Mouse (Mus musculus) megakaryocyte, embryonic 14.5 days (primary cell): ENCODE data around the gene Onecut3.

ENCODE experiments used
- FLI1 ChIP-seq: IDR thresholded peaks from 2 replicates; pipeline ENCODE4 v1.6.1; 2012; ENCODE audit warnings: low read length, inconsistent platforms, mixed read lengths
- GATA1 ChIP-seq: IDR thresholded peaks from 3 replicates; pipeline ENCODE4 v1.6.1; 2012; ENCODE audit warnings: mixed read lengths, low read length, inconsistent platforms, borderline replicate concordance

GRCm38 (mm10) chr10:80546945-80547344 is 52.3 kb downstream of the Onecut3 start:
- TF ChIP-seq GATA1 (no peak), FLI1 (no peak)
